Mouse (Mus musculus) lung, postnatal 0 days (tissue): Measurements from ENCODE around the gene Card6. TPM values are rescaled to one million over a fixed set of nuclear protein-coding genes. Genes with fewer than 3 reads are reported as not detected.

Experiments
- ATAC-seq: fragments of 200-750 bp; cut with Nextera tagmentation; 2 replicates; pipeline ENCODE4 v1.8.0; 2017; ENCODE audit warnings: moderate library complexity
- DNase-seq: peaks from one replicate; pipeline ENCODE4 v3.0.0-alpha.2; 2016; ENCODE audit warnings: low spot score
- H3K27ac ChIP-seq: fragments of 300-500 bp; sonication (generic); 2 replicates; pipeline ENCODE4 v1.5.1; 2014; ENCODE audit warnings: antibody characterized with exemption, mild to moderate bottlenecking, low read length, mixed read lengths
- H3K27me3 ChIP-seq: fragments of 300-500 bp; sonication (generic); replicated peaks from 2 replicates; pipeline ENCODE4 v1.6.1; 2014; ENCODE audit warnings: low read length, mixed read lengths; ENCODE audit not compliant: insufficient read depth
- H3K36me3 ChIP-seq: fragments of 300-500 bp; sonication (generic); 2 replicates; pipeline ENCODE4 v1.6.1; 2014; ENCODE audit warnings: low read length, mixed read lengths; ENCODE audit not compliant: insufficient read depth
- H3K4me1 ChIP-seq: fragments of 300-500 bp; sonication (generic); 2 replicates; pipeline ENCODE4 v1.6.1; 2014; ENCODE audit warnings: antibody characterized with exemption, low read depth, low read length, mixed read lengths; ENCODE audit not compliant: insufficient read depth
- H3K4me2 ChIP-seq: fragments of 300-500 bp; sonication (generic); replicated peaks from 2 replicates; pipeline ENCODE4 v1.6.1; 2014; ENCODE audit warnings: low read depth, mild to moderate bottlenecking, low read length, moderate library complexity, mixed read lengths
- H3K4me3 ChIP-seq: fragments of 300-500 bp; sonication (generic); 2 replicates; pipeline ENCODE4 v1.5.1; 2014; ENCODE audit warnings: low read depth, low read length
- H3K9ac ChIP-seq: fragments of 300-500 bp; sonication (generic); replicated peaks from 2 replicates; pipeline ENCODE4 v1.6.1; 2014; ENCODE audit warnings: low read depth, mild to moderate bottlenecking
- H3K9me3 ChIP-seq: fragments of 300-500 bp; sonication (generic); 2 replicates; pipeline ENCODE4 v1.6.1; 2016; ENCODE audit warnings: low read length, mixed read lengths
- CTCF ChIP-seq: IDR thresholded peaks from 2 replicates; pipeline ENCODE4 v1.5.1; 2016; ENCODE audit warnings: antibody characterized with exemption, mild to moderate bottlenecking
- EP300 ChIP-seq: IDR thresholded peaks from 2 replicates; pipeline ENCODE4 v1.6.1; 2016; ENCODE audit warnings: antibody characterized with exemption, mild to moderate bottlenecking, control low read depth
- WGBS: fragments of 180-500 bp; shearing (Covaris S2); extraction: QIAGEN DNeasy Blood & Tissue Kit; methylation state at CpG from one replicate; pipeline ENCODE4 v1.1.7; 2014; 5-methylcytosine and 5-hydroxymethylcytosine counted together
- polyA plus RNA-seq: library from polyadenylated mRNA; unstranded; fragments of >200 nt; fragmentation: Nextera tagmentation; extraction: Ambion mirVana; gene quantifications from 2 replicates; pipeline ENCODE4 v1.2.1, GENCODE M21; 2015

Gene Card6
- polyA plus RNA-seq, 1 experiment from 2014 or later: 2.7 TPM

DNA sequence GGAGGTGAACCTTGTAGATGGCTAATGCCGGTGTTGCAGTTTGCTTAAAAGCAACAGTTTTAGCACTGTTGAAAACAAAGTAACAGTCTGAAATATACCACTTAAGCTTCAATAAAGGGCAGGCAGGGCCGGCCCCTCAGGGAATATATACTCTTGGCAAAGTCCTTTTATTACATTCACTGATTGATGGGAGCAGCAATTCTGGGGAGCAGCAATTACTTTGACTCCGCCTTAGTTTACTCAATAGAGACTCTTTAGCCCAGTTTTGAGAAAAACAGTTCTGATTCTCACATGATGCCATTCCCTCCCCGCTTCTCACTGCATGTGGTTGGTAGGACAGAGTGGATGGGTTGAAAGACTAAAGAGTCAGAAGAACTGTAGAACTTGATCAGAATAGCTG, 40.8 kb upstream of the Card6 start:
- no peak overlapping the region for H3K4me3 ChIP-seq
- H3K27ac ChIP-seq: no peak overlapping the region
- H3K36me3 ChIP-seq: no peaks in the 10 kb centered on the region
- no peak overlapping the region for H3K4me2 ChIP-seq
- H3K27me3 ChIP-seq: no peaks in the 10 kb centered on the region
- DNase-seq (no peak), ATAC-seq (no peak)
- TF ChIP-seq EP300 (no peak), CTCF (no peak)
- H3K9ac ChIP-seq: no peak overlapping the region
- no peaks in the 10 kb centered on the region; the same call in 1 of the 2 replicates for H3K4me1 ChIP-seq
- WGBS: 87% methylated on average over 4 of the region's 4 CpGs
- no peaks in the 10 kb centered on the region for H3K9me3 ChIP-seq

DNA sequence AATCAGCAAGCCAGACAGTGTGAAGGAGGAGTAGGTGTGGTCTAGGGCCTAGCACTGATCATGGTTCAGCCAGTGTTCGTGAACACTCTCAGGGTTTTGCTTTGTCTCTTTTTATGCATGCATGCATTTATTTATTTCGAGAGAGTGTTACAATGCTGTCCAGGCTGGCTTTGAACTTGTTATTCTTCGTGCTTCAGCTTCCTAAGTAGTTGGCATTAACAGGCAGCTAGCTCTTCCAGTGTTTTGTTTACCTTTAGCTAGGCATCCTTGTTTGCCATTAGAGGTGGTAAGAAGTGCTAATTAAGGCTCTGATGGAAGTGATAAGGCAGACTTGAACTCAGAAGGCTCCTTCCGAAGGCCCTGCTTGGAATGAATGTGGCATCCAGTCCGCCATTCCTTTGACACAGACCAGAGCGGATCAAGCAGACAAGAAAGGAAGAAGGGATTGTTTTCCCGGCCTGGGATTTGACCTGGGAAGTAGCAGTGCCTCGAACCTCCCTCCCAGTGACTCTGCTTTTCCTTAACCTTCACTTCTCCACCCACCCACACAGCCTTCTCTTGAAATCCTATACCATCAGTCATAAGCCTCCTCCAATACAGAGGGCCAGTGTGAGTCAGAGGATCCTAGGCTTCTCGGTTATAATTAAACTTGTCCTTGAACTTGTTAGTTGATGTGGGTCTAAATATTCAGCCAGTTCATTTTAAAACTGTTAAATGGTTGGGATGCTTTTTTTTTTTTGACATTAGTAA, 37.0 kb upstream of the Card6 start:
- H3K9ac ChIP-seq: no peak overlapping the region
- no peaks in the 10 kb centered on the region; the same call in 1 of the 2 replicates for H3K4me1 ChIP-seq
- DNase-seq: no peak
- H3K9me3 ChIP-seq: no peaks in the 10 kb centered on the region
- ATAC-seq: no peak
- no peaks in the 10 kb centered on the region for H3K36me3 ChIP-seq
- H3K27ac ChIP-seq: no peak overlapping the region
- no peak overlapping the region for H3K4me3 ChIP-seq
- no peaks in the 10 kb centered on the region for H3K27me3 ChIP-seq
- TF ChIP-seq EP300 (no peak), CTCF (no peak)
- WGBS: 38% methylated on average over 9 of the region's 9 CpGs
- 0 out of 2 replicates have a peak overlapping the region, but pooled peaks have one; percentile 81 for H3K4me2 ChIP-seq

DNA sequence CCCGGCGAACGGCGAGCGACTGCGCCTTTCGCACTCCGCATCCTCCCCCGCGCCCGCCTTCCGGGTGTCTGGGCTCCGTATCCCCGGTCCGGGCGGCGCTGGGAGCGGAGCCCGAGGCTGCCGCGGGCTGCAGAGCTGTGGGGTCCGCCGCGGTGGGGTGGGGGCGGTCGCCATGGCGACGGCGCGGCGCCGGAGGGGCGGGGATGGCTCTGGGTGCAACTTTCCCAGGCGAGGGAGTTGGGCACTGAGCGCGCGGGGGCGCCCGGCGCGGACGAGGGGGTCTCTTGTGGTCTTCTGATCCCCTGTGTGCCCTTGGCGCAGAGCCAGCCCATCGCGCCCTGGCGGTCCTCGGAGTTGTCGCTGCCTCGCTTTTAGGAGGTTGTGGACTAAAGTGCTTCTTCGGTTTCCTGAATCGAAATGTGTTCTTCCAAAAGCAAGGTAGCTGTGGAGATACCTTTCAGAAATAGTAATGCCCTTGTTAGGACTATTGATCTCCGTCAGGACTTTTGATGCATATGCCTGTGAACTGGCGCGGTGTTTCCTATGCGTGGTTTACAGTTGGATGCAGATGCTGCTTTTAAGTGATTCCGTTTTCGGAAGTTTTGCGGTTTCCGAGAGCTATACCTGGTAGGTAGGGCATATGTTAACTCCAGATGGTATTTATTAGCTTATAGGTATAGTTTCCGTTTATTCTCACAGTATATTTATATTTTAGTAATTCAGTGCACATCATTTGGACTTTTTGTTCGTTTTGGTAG, 35.9 kb upstream of the Card6 start:
- TF ChIP-seq CTCF (peak; percentile 48), EP300 (no peak)
- peak; percentile 50 for DNase-seq
- Histone ChIP-seq H3K36me3 (no peaks in the 10 kb centered on the region), H3K27ac (peak overlapping the region; percentile 78), H3K4me1 (no peaks in the 10 kb centered on the region; the same call in 1 of the 2 replicates), H3K4me3 (peak overlapping the region; percentile 97), H3K4me2 (peak overlapping the region; percentile 81), H3K9me3 (no peaks in the 10 kb centered on the region), H3K27me3 (no peaks in the 10 kb centered on the region), H3K9ac (peak overlapping the region; percentile 75)
- ATAC-seq: peak; percentile 79
- WGBS: 2% methylated on average over 43 of the region's 61 CpGs

DNA sequence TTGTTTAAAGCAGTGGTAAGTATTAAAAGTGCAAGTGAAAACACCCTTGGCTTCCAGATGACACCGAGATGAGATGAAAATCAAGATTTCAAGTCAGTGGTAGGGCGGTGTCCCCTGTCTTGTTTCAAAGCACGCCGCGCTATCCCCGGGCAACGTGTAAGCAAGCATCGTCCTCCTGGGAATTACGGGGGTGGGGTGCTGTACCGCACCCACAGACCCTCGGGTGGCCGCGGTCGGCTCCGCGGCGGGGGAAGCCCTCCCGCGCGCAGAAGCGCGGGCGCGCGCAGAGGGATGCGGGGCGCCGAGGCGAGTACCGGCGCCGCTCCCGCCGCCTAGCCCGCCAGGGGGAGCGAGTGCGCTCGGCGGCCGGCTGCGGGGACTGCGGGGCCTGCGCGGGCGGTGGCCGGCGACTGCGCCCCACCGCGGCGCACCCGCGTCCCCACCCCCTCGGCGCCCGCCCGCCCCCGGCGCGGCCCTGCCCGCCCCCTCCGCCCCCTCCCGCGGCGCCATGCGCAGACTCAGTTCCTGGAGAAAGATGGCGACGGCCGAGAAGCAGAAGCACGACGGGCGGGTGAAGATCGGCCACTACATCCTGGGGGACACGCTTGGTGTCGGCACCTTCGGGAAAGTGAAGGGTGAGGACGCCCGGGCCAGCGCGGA, 35.2 kb upstream of the Card6 start, which contains the start of gene Prkaa1:
Gene Prkaa1 (plus strand): TSS at position 501 of the 660 bp plus-strand sequence.
- H3K9ac ChIP-seq: peak within 1 kb of the TSS; percentile 75
- H3K36me3 ChIP-seq: no peaks in the 10 kb centered on the region
- under 1% methylated on average over 55 of the region's 80 CpGs for WGBS
- ATAC-seq (peak; percentile 97), DNase-seq (peak; percentile 84)
- no peaks in the 10 kb centered on the region; the same call in 1 of the 2 replicates for H3K4me1 ChIP-seq
- peak within 1 kb of the TSS; percentile 97 for H3K4me3 ChIP-seq
- H3K4me2 ChIP-seq: peak within 1 kb of the TSS; percentile 81
- H3K27ac ChIP-seq: peak within 1 kb of the TSS; percentile 78
- TF ChIP-seq CTCF (peak; percentile 32; the same call in 1 of the 2 replicates), EP300 (no peak)
- no peaks in the 10 kb centered on the region for H3K9me3 ChIP-seq
- no peaks in the 10 kb centered on the region for H3K27me3 ChIP-seq

DNA sequence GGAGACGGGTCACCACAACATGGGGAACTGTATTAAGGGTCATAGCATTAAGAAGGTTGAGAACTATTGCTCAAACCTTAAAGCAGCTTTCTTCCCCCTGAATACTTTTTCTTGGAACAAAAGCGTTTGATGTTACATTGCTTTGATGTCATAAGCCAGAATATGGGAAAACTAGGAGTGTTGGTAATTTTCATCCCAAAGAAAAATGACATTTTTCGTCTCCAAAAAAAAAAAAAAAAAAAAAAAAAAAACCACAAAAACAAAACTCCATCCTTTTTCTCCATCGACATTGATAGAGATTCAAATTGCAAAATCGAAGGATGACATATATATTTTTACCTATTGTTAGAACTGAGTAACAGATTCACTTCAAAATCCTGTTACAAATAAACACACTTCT, 34.4 kb upstream of the Card6 start:
- H3K9me3 ChIP-seq: no peaks in the 10 kb centered on the region
- WGBS: 54% methylated on average over 5 of the region's 5 CpGs
- no peaks in the 10 kb centered on the region for H3K27me3 ChIP-seq
- H3K9ac ChIP-seq: no peak overlapping the region
- no peak for TF ChIP-seq EP300
- no peak for TF ChIP-seq CTCF
- peak overlapping the region; percentile 97; the same call in 1 of the 2 replicates for H3K4me3 ChIP-seq
- H3K36me3 ChIP-seq: no peaks in the 10 kb centered on the region
- peak overlapping the region; percentile 81; the same call in 1 of the 2 replicates for H3K4me2 ChIP-seq
- ATAC-seq (no peak), DNase-seq (no peak)
- no peak overlapping the region for H3K27ac ChIP-seq
- no peaks in the 10 kb centered on the region; the same call in 1 of the 2 replicates for H3K4me1 ChIP-seq

DNA sequence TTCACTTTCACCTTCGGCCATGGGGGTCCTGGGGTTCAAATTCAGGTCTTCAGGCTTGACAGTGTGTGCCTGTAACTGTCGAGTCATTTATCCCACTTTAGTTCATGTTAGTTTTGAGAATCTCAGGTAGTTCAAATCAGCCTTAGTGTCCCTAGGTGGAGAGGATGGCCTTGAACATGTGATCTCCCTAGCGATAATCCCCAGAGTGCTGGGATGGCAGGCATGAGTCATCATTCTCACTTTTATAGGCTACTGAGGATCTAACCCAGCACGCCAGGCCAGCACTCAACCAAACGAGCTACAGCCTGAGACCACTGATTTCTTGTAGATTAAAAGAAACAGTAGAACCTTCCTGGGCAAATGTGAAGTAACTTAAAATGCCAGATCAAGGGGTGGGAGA, 33.7 kb upstream of the Card6 start:
- no peaks in the 10 kb centered on the region for H3K36me3 ChIP-seq
- no peak overlapping the region for H3K27ac ChIP-seq
- DNase-seq: no peak
- no peak for ATAC-seq
- no peak overlapping the region for H3K4me2 ChIP-seq
- H3K9me3 ChIP-seq: no peaks in the 10 kb centered on the region
- WGBS: 51% methylated on average over 5 of the region's 5 CpGs
- H3K4me1 ChIP-seq: no peaks in the 10 kb centered on the region; the same call in 1 of the 2 replicates
- H3K4me3 ChIP-seq: no peak overlapping the region
- H3K27me3 ChIP-seq: no peaks in the 10 kb centered on the region
- H3K9ac ChIP-seq: no peak overlapping the region
- TF ChIP-seq CTCF: no peak
- TF ChIP-seq EP300: no peak
